Mouse (Mus musculus) embryonic fibroblast, embryonic 13.5 days (primary cell): ENCODE measurements around the gene Enthd1.

Experiments
- CTCF ChIP-seq: IDR thresholded peaks from 2 replicates; pipeline ENCODE4 v1.5.1; 2011; ENCODE audit warnings: mild to moderate bottlenecking, control low read depth, low read length, moderate library complexity, borderline replicate concordance; ENCODE audit not compliant: insufficient read depth
- POLR2A ChIP-seq: IDR thresholded peaks from 2 replicates; pipeline ENCODE4 v1.6.1; 2011; ENCODE audit warnings: low read depth, mild to moderate bottlenecking, control low read depth, low read length, moderate library complexity

- TF ChIP-seq POLR2A (no peak), CTCF (no peak)
These were observed 33.8 kb upstream of the Enthd1 start for GRCm38 (mm10) chr15:80598750-80599149.
